Mouse (Mus musculus) heart, adult 8-10 months (tissue): Measurements from ENCODE around the gene Tex261. TPM values are rescaled to one million over a fixed set of nuclear protein-coding genes. Genes with fewer than 3 reads are reported as not detected.
A peak's percentile ranks its signal among the peaks of the same experiment; 100 is the strongest.

Source experiments
- DNase-seq: peaks from one replicate; pipeline ENCODE4 v3.0.0; 2022; ENCODE audit warnings: low spot score
- total RNA-seq, 4 experiments: library from RNA; stranded (reverse); gene quantifications; 2 replicates each; pipeline ENCODE4 v1.2.4; 2022

Tex261 gene
- total RNA-seq, 4 experiments from 2014 or later: 91.3 to 107 (median 97.8) TPM

DNA sequence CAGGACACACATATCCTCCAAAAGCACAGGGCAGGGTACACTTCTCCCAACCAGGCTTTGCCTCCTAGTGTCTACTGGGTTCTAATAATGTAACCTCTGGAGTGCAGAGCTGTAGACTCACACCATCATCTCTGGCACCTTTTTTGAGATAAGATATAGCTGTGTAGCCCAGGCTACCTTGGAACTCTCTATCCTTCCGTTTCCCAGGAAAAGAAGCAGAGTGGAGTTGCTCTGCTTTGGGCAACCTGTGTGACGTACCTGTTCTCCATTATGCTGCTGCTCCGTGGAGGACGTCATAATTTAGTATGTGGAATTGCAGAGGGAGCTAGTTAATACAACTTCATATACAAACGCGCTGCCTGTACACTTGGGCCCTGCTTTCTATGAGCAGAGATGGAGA lies 13.3 kb downstream of the Tex261 start, which contains the start of gene Ankrd53:
Ankrd53 (plus strand) TSS at position 301 of the 400 bp plus-strand sequence.
- DNase-seq: no peak

DNA sequence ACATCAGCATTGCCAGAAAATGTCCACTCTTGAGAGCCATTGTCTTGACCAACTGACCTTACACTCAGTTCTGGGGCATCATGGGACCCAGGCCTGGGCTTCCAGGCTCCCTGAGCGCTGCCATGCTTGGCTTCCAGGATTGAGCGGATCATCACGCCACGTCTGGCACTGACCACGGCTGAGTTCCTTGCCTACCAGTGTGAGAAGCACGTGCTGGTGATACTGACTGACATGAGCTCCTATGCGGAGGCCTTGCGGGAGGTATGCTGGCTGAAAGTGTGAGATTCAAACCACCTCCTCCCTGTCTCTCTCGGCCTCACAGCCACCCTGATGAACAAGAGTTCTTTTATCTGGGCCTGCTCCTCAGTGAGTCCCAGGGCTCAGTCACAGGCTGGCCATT lies 19.6 kb downstream of the Tex261 start:
- no peak for DNase-seq

GRCm38 (mm10) chr6:83750171-83750684 lies 25.4 kb downstream of the Tex261 start:
- peak; percentile 33 for DNase-seq

DNA sequence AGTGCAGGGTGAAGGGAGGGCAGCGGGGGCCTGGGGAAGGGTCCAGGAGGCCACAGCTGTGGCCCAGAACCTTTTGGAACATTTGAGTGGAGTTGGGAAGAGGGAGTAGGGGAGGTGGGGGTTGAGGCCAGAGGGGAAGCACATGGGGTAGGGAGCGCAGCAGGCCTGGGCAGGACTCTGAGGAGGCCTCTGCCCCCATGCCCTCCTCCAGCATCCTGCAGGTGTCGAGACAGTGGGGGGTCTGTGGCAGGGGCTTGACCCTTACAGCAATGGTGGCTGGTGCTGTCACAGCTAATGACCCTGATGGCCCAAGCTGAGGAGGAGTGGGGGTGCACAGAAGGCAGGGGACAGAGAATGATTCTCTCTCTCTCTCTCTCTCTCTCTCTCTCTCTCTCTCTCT lies 26.3 kb downstream of the Tex261 start:
- no peak for DNase-seq

GRCm38 (mm10) chr6:83745466-83745865 lies 30.1 kb downstream of the Tex261 start:
- DNase-seq: no peak

DNA sequence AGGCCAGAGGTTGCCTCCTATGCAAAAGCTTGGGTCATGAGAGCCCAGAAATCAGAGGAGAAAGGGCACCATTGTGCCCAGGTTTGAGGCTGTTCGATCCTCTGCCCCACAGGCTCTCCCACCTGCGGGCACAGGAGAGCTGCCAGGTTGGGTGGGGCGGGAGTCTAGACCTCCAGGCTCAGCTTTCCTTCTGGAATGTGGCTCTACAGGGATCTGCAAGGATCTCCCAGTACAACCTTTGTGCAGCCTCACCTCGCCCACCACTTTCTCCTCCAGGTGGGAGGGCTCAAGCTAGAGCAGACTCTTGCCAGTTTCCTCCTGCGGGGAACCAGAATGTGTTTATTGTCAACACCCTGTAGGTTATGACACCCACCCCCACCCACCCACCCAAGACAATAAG lies 31.1 kb downstream of the Tex261 start:
- no peak for DNase-seq

DNA sequence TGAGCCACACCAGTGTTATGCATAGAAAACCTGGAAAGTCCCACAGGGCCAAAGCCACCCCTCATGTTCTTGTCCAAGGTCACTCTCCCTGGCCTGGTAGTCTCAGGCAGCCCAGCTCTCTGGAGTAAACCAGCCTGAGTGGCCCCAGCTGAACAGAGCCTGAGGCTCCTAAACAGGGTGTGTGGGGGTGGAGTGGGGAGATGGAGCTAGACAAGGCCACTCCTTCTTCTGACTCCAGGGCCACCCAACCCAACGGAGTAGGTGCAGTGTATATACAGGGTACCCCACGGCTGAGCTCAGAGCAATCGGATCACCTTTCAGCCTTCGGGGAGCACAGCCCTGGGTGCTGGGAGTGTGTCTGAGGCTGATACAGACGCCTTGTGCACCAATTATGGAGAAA lies 31.5 kb downstream of the Tex261 start:
- DNase-seq: no peak

DNA sequence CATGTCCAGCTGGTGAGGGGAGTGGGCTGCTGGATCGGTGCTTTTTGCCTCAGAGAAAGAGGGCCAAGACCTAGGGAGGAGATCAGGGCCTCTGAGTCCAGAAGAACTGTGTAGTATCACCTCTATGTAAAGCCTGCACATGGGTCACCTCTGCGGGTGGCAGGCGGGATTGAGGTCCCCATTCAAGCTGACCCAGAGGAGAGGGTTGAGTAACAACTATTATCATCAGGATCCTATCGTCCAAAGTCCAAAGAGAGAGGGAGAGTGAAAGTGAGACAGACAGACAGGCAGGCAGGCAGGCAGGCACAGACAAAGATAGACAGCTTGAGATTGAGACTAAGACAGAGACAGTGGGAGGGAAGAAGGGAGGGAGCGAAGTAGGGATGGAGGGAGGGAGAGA lies 32.4 kb downstream of the Tex261 start:
- no peak for DNase-seq

DNA sequence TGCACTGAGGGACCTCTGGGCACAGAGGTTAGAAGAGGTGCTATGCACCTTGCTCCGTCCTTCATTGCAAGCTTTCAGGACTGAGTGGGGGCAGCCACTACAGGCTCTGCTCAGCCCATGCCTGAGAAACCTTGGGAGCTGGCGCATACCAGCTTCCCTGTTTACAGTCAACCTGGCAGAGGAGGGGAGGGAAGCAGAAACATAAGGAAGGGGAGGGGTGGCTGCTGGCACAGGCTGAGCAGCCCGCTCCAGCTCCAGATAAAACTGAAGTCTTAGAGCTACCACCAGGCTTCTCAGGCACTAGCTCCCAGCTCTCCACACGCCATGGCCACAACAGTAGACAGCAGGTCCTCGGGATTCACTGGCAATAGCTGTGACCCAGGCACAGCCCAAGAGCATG lies 32.9 kb downstream of the Tex261 start, which contains the start of gene Atp6v1b1:
Atp6v1b1 (plus strand) TSS at position 230 of the 400 bp plus-strand sequence.
- no peak for DNase-seq

- no peak for DNase-seq
Observed at GRCm38 (mm10) chr6:83738596-83738995, 37.0 kb downstream of the Tex261 start.

- DNase-seq: no peak
Observed at GRCm38 (mm10) chr6:83737311-83737710, 38.3 kb downstream of the Tex261 start.

GRCm38 (mm10) chr6:83731128-83731527 lies 44.5 kb downstream of the Tex261 start:
- peak; percentile 51 for DNase-seq

DNA sequence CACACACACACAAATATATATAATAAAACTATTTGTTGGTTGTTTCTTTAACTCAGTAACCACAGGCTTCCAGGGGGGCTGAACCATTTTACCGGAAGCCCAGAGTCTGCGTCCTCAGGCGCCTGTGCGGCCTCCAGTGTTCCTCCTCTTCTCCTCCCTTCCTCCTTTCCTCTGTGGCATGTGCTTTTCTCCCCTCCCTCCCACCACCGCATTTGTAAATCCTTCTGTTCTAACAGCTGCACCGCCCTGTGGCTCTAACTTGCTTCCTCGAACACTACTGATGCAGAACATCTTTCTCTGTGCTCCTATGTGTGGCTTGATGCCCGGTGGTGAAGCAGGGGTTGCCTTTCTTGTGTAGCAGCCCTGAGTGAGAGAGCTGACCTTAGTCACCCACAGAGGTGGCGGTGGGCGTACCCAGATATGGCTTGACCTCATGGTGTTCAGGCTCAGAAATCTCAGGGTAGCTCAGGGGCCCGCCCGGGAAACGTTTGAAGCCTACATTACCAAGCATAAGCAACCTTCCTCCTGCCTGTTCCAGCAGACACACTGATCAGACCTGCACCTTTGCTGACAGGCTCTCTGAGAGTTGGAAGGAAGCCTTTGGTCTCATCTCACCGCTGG lies 46.2 kb downstream of the Tex261 start:
- no peak for DNase-seq

DNA sequence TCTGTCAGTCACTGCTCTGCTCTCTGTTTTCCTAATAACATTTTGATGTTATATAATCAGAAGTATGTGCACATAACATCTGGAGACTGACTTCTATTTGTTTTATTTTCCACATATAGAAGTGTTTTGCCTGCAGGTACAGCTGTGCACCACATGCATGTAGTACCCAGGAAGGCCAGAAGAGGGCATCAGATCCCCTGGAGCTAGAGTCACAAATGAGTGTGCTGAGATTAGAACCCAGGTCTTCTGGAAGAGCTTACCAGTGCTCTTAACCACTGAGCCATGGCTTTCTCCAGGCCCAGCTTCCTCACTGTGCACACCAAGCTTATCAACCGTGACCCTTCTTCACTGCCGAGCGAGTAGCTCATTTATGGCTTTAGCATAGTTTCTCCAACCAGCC lies 47.1 kb downstream of the Tex261 start:
- no peak for DNase-seq

- DNase-seq: no peak
Observed at GRCm38 (mm10) chr6:83727178-83727577, 48.4 kb downstream of the Tex261 start.

DNA sequence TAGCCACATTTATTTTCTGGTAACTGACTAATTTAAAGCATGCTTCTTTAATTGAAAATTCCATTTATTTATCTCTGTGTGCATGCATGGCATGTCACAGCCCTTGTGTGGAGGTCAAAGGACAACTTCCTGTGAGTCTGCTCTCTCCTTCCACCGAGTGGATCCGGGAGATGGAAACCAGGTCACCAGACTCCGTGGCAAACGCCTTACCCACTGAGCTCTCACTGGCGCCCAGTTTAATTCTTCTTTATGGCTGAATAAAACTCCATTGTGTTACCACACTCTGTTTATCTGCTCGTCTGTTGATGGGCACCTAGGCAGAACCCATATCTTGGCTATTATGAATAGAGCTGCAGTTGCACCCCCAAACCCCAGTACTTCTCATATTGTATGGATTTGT lies 53.1 kb downstream of the Tex261 start:
- no peak for DNase-seq

Other genes starting within 250 kb of the Tex261 start
- gene Actg2, start 239.5 kb downstream of the Tex261 start, total RNA-seq: 1 to 10 TPM in 2 of 4 experiments, under 1 TPM in 2; 0.33 to 1.6 (median 0.89) TPM
- 10 to 100 TPM; 11.4 to 14.9 (median 12.9) TPM for gene Stambp, start 203.1 kb downstream of the Tex261 start, total RNA-seq
- gene Clec4f, start 119.6 kb downstream of the Tex261 start, total RNA-seq: under 1 TPM; 0.25 to 0.57 (median 0.47) TPM
- gene Cd207, start 98.0 kb downstream of the Tex261 start, total RNA-seq: 1 to 10 TPM in 1 of 4 experiments, under 1 TPM in 3; 0.46 to 1.1 (median 0.75) TPM
- not detected for gene Vax2, start 64.5 kb downstream of the Tex261 start, total RNA-seq
- gene Atp6v1b1, start 32.8 kb downstream of the Tex261 start, total RNA-seq: under 1 TPM in 1 of 4 experiments, not detected in 3; 0.17 TPM
- gene Ankrd53, start 13.2 kb downstream of the Tex261 start, total RNA-seq: under 1 TPM in 1 of 4 experiments, not detected in 3; 0.22 TPM
- 10 to 100 TPM; 19.9 to 25.3 (median 22.7) TPM for gene Nagk, start 19.2 kb upstream of the Tex261 start, total RNA-seq
- 10 to 100 TPM; 42.5 to 48.7 (median 46.1) TPM for gene Paip2b, start 55.9 kb upstream of the Tex261 start, total RNA-seq
- 10 to 100 TPM; 36.1 to 66.2 (median 52.6) TPM for gene Zfp638, start 91.3 kb upstream of the Tex261 start, total RNA-seq
- gene Dysf, start 232.8 kb upstream of the Tex261 start, total RNA-seq: 100 to 1,000 TPM in 3 of 4 experiments, 10 to 100 TPM in 1; 94.9 to 111 (median 106) TPM